Mouse (Mus musculus): Measurements from ENCODE around the gene Anln.
"Not testable (repeated sequence)": the region's sequence is repeated elsewhere in the genome, so short reads cannot be mapped to it uniquely, and the experiment has no call there.

Gene Anln

DNA sequence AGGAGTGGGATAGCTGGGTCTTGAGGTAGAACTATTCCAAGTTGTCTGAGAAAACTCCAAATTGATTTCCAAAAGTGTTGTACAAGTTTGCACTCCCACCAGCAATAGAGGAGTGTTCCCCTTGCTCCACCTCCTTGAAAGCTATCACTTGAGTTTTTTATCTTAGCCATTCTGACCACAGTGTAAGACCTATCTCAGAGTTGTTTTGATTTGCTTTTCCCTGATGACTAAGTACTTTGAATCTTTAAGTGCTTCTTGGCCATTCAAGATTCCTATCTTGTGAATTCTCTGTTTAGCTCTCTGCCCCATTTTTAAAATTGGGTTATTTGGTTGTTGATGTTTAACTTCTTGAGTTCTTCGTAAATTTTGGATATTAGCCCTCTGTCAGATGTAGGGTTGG, 69.9 kb downstream of the Anln start:
- no peak for DNase-seq (ENCODE audit: low spot score)

DNA sequence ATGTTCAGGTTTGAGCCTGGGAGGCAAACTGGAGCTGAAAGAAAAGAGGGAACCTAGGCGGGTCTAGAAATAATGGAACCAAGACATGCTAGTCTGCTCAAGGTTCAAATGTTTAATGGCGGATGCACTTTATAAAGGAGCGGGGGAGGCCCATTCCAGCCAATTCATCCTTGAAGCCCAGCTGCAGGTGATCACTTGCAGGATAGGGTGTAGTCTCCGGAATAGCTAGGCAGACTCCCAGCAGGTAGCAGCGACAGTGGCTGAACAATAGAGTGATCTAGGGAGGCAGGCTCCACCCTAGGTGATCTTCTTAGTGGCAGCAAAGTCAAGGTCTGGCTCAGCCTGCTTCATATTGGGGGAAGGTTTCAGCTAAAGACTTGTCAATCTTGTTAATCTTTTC, 72.9 kb downstream of the Anln start:
- DNase-seq (ENCODE audit: low spot score): not testable (repeated sequence)

DNA sequence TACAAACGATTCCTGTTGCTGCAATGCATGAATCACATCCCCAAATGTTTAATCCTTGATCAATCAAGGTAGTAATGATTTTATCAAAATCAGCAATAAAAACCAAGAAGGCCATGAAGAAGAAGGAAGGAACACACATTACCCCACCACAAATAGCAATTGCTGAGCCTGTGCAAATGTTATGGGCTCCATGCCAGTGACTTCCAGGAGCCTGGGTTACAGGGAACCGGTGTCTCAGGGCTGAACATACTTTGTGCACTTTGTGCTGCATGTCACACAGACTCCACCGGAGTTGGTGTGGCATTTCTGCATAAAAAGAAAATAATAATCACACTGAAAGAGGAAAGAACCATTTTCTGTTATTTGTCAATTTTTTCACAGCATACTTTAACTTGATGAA, 74.9 kb downstream of the Anln start:
- no peak for DNase-seq (ENCODE audit: low spot score)

DNA sequence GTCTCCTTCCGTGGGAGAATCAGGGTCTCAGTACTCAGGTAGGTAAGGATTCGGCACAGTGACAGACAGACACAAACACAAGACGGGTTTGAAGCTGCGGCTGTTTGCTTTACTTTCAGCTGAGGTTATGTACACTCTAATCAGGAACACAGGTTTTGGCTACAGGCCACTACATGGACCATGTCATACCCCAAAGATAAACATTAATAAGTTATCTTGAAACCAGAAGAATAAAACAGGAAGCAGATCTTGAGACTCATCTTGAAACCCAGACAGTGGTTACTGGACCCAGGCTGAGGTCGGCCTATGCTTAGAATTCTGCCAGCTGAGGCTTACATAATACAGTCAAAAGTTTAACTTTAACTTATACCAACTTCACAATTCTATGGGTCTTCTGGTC, 75.8 kb downstream of the Anln start:
- no peak for DNase-seq (ENCODE audit: low spot score)

DNA sequence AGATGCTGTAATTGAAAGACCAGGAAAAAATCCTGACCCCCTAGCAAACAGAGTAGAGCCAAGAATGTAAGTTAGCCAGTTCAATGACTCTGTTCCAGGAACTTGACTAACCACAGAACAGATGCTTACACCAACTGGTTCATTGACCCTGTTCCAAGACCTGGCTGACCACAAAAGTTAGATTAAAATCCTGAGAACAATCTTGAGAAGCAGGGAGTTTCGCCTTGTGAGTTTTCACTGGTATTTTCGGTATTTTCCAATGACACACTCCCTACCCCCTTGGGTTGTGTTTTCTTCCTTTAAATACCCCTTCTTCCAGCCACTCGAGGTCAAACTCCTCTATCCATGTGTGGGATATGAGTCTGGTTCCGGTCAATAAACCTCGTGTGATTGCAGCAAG, 79.3 kb downstream of the Anln start:
- no peak for DNase-seq (ENCODE audit: low spot score)

DNA sequence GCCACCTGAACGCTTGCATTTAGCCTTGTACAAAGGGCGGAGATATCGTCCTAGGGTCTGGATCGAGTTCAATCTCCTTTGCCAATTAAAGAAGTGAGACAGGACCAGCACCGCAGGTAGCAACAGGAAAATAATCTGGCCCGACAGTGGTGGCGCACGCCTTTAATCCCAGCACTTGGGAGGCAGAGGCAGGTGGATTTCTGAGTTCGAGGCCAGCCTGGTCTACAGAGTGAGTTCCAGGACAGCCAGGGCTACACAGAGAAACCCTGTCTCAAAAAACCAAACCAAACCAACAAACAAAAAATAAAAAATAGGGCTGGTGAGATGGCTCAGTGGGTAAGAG, 81.1 kb downstream of the Anln start:
- DNase-seq (ENCODE audit: low spot score): not testable (repeated sequence)

DNA sequence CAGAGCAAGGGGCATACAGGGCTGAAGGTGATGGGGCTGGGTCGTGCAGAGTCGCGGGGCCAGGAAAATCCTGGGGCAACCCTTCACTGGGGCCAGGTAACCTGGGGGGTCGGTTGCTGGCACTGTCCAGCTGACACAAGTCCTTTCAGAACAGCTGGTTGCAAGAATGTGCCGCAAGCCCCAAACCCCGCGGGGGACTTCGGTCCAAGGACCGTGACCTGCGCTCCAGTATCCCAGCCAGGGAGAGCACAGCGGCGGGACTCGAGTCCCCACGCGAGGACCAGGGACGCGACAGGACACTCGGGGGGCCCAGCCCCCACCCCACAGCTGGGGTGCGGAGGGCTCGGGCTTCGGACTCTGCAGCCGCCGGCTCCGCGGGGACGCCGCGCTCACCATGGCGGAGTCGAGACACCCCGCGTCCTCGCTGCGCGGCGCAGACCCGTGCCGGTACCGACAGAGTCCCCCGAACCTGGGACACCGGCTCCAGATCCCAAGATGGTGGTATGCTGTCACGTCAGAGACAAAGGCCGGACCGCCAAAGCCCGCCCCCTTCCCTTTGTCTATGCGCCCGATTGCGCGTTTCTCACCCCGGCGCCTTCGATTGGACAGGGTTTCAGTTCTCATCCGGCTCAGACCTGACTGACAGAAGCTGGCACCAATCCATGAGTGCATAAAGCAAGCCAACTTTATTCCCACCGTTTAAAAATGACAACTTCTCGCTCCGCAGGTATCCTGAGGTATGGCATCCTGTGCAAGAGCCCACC, 81.7 kb downstream of the Anln start, which contains the start of gene Zfp810:
TSS of gene Zfp810 (minus strand) at position 493 of the 764 bp plus-strand sequence.
- peak; percentile 98 for DNase-seq (ENCODE audit: low spot score)

DNA sequence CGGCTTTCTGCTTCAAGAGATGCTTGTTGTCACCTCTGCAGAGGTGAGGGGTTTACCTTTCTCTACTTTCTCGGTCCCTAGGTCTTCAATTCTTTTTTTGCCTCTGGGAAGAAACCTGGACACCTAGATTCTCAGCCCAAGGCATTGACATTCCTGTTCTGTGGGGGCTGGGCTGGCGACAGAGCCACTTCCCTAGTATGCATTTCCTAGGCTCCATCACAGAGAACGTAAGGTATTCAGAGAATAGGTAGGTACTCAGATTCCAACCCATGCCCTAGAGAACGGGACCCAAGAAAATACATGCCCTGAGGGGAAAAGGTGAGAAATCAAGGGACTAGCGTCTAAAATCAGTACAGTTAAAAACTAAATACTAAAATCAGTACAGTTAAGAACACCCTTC, 82.3 kb downstream of the Anln start:
- peak; percentile 51 for DNase-seq (ENCODE audit: low spot score)

DNA sequence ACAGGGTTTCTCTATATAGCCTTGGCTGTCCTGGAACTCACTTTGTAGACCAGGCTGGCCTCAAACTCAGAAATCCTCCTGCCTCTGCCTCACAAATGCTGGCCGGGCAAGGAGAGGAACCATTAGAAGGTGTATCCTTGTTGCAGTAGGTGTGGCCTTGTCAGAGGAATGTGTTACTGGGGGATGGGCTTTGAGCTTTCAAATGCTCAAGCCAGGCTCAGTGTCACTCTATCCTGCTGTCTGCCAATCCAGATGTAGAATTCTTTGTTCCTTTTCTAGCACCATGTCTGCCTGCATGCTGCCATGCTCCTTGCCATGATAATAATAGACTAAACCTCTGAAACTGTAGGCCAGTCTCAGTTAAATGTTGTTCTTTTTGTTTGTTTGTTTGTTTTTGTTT, 86.8 kb downstream of the Anln start:
- no peak for DNase-seq (ENCODE audit: low spot score)
